Mouse (Mus musculus): ENCODE measurements around the gene Maml2.

DNA sequence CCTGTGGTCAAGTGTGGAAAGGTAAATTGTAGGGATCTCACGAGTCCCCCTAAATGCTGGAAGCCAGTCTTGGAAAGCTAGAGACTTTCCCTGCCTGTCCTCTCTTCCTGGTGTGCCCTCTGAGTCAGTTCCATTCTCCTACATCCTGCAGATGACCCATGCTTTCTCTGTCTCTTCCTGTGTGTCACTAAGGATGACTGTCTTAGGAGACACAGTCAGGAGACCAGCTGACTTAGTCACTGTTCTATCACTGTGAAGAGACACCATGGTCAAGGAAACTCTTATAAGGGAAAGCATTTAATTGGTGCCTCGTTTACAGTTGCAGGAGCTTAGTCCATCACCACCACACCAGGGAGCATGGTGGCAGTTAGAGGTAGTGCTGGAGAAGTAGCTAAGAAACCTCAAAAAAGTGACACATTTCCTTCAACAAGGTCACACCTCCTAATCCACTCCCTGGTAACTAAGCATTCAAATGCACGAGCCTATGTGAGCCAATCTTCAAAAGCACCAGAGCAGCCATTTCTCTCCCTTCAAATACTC lies 310.8 kb downstream of the Maml2 start:
- TF ChIP-seq CHD2 (IDR thresholded peaks at IDR 0.05; ENCODE audit: low read depth, low read length) (no peak), MAFK (IDR thresholded peaks at IDR 0.05; ENCODE audit: insufficient read depth, low read depth, low read length) (no peak), HCFC1 (IDR thresholded peaks at IDR 0.05; ENCODE audit: borderline replicate concordance, insufficient read depth, low read length) (no peak)
